Mouse (Mus musculus): Measurements from ENCODE around the gene Heg1.

Gene Heg1

DNA sequence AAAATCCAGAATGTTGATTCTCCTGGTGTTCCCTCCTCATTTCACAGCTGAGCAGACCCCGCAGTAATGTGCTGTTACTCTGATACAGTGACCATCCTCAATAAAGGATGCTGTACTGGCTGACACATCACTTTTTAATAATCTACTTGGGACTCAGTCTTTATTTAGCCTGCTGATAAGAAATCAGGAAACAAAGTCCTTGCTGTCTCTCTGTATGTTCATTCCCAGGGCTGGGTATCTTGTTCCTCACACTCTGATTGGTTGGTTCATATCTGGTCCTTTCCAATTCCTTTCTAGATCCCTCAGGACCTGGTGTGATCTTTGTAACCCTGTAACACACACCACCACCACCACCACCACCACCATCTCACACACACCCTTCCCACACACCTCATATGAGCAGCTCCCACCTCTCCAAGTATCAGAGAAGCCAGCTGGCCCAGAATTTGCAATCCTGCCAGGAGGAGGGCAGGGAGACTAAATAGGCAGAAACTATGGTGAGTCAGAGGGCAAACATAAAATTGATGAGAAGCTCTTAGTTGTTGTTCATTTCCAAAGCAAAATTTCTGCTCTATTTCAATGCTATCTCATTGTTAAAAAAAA is 91.7 kb downstream of the Heg1 start:
- no peak for DNase-seq

DNA sequence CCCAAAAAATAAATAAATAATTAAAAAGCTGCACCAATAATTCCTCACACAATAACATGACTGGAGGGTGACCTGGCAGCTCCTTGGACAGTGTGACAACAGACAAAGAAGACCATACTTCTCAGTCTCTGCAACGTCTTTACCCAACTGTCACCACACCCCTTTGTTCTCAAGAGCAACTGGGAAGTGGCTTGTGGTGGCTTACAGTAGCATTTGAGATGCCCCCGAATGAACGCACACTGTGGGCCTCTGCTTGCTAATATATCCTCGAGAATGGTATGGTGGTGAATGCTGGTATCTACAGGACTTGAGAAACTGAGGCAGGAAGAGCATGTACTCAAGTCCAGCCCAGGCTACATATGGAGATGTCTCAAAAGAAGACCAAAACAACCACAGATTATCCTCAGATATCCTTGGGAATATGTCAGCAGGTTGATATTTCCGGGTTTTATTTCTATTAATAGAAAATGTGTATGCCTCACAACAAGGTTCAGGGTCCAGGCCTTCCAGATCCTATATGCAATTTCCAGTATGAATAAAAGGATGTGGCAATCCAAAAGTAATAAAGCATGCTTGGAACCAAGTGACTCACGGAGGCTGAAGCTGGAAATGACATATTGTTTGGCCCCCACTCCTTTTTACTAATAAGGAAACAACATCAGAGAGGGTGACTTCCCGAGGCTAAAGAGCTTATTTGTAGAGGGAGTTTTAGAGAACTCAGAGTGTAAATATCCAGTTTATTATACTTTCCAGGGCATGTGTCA is 92.8 kb downstream of the Heg1 start:
- no peak for DNase-seq

DNA sequence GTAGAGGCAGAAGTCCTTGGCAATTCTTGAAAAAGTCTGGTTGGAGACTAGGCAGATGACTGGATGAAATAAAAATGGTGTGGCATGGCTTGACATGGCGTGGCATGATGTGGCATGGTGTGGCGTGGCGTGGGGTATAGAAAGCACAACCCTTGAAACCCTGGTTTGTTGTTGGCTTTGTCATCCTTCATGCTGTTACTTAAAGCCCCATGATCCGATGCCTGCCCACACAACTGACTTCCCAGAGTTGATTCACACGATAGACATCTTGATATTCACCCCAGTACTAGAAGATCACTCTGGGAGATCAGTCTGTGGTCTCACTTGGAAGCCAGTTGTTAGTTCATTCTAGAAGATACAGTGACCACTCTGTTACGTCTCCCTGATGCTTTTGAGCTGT is 93.4 kb downstream of the Heg1 start:
- DNase-seq, result no peak

DNA sequence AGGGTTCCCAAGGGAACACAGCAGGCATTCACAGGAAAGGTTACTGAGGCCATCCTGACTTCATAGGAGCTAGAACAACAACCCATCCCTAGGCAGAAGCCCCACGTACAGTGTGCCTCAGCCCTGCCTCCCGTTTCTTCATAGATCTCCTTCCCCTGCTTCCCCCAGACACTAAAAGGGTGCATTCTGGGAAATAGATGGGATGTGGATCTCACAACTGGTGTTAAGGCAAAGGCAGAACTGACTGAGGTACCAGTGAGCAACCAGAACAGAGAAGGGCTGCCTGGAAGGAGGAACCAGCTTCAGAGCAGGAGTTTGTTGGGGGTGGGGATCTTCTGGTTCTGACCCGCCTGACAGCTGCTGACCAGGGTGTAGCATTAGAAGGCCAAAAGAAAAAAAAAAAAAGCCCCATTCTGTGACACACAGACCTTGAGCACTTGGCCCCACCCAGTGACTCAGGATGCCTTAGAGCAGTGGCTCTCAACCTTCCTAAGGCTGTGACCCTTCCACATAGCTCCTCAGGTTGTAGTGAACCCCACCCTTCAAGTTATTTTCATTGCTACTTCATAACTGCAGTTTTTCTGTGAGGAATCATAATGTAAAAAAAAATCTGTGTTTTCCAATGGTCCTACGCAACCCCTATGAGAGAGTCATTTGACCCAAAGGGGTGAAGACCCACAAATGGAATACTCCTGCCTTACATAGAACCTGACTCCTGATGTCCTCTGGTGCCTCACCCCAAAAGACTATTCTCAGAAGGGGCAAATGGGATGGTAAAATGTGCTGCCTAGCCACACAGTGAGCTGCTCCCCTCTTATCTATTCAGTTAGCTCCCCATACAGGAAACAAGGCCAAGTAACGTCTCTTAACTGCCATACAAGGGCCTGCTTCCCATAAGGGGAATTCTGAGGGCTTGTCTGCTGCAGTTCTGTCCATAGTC is 97.9 kb downstream of the Heg1 start:
- DNase-seq, result no peak

DNA sequence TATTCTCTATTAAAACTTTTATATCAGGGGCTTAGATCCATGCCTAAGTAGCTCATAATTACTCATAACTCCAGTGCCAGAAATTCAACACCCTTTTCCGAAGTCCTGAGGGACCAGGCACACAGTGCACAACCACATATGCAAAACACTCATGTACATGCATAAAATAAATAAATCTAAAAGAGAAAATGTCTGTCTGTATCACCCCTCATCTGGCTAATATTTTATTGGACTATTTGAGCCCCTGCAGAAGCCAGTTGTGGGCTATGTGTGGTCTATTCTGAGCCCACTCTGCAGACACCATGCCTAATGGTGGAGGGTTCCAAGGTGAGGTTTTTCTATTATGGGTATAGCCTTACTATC is 98.5 kb downstream of the Heg1 start:
- no peak for DNase-seq

DNA sequence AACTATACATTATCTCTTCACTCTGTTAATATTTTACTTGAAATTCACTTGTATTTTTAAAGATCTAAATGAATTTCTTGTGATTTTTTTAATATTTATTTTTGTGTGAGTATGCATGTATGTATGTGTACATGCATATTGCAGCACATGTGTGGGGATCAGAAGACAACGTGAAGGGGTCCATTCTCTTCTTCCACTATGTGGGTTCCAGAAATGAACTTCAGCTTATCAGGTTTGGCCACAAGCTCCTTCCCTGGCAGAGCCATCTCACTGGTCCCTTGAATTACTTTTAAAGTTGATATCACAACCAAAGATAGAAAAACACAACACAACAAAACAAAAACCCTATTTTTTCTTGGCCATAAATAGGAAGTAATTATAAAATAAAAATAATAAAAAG is 100.4 kb downstream of the Heg1 start:
- DNase-seq, result no peak

DNA sequence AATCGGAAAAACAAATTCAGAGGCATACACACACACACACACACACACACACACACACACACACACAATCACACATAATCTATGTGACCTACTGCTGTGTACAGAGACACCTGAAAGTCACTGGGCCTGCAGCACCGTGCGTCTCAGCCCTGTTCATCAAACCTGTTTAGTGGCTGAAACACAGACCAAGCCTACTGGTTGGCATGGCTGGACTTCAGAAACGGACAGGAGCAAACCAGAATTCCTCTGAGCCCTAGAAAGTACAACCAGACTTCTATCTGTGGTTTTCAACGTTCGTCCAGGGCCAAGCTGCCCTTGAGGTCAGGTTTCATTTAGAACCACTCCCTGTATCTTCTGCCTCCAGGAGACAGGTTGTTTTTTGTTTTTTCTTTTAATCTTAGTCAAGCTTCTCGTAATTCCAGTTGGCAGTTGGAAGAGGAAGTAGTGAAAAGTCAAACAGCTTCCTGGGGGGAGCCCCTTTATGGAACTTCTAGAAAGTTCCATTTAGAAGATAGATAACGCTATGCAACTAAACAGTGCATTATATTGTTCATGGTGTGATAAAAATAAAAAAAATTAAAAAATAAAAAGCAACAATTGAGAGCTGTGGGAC is 101.0 kb downstream of the Heg1 start:
- DNase-seq, result no peak

DNA sequence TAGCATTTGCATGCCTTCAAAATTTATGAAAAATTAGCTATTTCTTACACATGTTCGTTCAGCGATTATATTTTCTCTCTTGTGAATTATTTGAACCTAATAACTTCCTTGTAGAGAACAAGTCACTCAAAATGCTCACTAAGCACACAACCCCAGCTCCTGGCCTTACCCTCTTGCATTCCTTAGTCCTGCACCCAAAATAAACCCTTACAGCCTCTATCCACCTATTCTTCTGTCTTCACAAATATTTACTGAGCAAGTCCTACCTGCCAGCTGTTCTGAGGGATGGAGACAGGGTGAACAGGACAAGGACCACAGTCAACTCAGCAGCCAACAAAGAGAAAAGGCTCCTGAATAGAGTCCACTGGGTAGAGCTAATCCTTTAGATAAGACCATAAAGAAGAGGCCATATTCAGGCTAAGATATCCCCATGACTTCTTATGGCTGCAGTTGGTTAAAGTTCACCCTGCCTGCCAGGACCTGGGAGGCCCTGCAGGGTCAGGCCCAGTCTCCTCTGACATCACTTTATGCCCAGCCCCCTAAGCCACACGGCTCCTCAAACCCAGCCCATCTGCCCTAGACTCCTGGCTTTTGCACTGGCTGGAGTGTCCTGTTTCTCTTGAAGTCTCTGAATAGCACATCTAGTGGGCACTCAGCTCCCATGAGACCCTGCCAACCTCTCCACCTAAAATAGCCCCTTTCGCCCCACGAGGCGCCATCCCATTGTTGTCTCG is 102.7 kb downstream of the Heg1 start:
- no peak for DNase-seq

DNA sequence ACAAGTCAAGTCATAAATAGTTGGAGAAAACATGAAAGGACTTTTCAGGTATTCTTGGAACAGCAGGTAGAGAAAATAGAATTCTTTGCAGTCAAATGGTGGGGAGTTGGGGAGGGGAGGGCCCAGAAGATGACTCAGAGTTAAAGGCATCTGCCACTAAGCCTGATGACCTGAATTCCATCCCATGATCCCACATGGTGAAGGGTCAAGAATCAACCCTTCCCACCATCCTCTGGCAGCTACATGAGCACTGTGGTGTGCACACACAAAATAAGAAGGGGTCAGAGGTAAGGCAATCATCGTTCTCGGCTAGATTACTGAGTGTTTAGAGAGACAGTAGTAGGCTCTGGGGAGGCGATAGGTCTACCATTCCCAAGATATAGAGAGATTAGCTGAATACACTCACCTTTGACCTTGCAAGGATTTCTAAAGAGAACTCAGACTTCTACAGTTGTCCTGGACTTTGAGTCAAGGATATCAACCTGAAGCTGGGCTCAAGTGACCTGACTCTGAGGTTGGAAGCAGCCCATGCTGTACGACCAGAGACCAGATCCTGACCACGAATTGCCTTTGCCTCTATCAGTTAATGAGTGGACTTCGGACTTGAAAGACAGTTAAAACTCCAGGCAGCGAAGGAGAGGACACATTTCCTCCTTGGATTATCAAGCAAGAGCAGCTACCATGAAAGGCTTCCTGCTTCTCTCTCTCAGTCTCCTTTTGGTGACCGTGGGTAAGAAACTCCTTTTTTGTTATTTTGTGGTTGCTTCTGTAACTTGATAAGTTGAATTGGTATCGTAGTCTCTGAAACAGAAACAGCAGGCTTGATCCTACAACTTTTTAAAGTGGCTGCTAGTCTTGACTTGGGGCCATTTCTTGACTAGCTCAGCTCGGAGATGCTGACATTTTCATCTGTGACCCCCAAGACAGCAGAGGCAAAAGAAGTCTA is 109.9 kb downstream of the Heg1 start, which contains the start of gene Muc13:
Gene Muc13, plus strand, starts transcription at position 192 of the 946 bp plus-strand sequence.
- DNase-seq, result no peak

DNA sequence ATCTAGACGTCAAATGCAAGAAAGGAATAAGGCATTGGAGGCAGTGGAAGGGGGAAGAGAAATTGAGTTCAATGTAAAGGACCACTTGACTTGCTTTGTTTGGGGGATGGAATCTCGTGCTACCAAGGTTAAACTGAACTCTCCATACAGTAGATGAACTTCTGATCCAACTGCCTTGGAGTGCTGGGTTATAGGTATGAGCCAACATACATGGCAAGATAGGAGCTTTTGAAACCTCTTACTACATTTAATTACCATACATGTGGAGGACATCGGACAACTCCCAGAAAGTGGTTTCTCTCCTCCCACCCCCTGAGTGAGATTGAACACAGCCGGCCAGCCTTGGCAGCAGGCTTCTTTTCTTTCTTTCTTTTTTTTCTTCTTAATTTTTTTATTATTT is 110.9 kb downstream of the Heg1 start:
- no peak for DNase-seq

DNA sequence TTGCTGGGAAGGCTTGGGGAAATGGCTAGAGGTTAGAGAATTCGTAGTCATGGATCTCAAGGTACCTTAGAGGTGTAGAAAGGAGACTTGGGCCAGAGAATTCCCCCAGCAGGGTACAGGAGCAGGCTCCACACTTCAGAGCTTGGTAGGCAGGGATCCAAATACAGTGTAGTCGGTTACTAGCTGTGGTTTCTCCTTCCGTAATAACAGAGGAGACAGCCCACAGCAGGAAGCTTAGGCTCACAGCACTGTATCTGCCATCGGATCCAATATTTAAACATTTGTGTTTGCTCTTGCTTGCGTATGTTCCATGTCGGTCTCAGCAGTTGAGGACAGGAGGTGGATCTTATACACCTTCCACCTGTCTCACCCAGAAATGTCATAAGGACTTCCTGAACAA is 111.7 kb downstream of the Heg1 start:
- DNase-seq, result no peak

DNA sequence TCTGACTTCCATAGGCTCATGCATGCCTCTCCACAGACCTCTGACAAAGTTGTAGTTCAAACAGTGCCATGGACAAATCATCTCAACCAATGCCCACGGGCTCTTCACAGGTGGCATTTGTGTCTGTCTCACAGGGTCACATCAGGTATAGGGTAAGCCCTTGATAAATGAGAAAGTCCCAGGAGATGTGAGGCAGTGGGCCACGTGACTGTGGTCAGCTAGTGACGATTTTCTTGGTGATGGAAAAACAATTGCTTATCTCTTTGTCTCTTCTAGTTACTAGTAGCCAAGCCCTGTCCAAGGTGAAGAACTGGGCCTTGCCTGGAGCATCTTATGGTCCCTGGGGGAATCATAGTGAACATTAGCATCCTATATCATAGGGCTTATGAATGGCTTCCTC is 112.6 kb downstream of the Heg1 start:
- no peak for DNase-seq

DNA sequence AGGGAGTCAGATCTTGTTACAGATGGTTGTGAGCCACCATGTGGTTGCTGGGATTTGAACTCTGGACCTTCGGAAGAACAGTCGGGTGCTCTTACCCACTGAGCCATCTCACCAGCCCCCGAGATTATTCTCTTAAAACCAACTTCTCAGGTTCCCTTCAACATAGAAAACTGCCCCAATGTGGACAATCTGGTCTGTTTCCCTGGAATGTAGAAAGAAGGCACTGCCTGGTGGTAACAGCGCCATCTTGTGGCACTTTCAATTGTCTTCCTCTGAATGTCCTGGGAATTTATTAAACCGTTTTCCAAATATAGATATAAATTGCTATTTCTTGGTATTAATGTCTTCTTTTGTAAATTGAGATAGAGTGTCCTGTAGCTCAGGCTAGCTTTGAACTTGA is 113.7 kb downstream of the Heg1 start:
- peak; percentile 66 for DNase-seq

DNA sequence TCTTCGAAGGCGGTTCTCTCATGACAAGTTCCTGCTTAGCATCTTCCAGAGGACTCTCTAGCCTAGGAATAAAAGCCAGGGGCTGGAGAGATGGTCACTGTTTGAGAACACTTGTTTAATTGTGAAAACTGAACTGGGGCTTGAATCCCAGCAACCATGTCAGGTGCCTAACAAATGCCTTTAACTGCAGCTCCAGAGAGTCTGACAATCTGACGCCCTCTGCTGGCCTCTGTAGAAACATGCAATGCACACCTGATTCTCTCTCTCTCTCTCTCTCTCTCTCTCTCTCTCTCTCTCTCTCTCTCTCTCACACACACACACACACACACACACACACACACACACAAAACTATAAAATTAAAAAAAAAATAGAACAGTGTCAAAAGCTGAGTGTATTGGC is 125.8 kb downstream of the Heg1 start:
- DNase-seq, result no peak

DNA sequence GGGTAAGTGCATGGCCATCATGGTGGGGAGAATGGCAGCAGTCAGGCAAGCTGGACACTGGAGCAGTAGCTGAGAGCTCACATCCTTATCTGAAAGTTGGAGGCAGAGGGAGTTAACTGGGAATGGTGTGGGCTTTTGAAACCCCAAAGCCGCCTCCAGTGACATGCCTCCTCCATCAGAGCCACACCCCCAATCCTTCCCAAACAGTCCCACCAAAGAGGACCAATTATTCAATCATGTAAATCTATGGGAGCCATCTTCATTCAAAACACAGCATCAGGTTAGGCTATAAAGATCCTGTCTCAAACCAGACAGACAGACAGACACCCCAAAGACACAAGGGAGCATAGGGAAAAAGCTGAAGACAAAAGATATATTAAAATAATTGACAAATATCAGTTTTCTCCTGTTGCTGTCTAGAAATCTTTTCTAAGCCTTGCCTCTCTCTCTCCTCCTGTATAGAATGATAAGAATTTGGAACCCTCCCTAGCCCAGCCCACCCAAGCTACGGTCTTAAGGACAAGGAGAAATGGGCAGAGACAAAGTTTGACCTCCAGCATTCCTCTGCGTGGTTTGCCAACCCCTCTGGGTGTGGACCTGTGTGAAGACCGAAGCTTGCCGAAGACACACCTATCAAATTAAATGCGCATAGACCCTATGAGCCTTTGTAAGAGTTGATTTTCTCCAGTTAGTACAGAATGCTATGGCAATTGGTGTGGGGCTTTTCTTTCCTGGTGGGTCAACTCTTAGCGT is 134.4 kb downstream of the Heg1 start:
- no peak for DNase-seq

DNA sequence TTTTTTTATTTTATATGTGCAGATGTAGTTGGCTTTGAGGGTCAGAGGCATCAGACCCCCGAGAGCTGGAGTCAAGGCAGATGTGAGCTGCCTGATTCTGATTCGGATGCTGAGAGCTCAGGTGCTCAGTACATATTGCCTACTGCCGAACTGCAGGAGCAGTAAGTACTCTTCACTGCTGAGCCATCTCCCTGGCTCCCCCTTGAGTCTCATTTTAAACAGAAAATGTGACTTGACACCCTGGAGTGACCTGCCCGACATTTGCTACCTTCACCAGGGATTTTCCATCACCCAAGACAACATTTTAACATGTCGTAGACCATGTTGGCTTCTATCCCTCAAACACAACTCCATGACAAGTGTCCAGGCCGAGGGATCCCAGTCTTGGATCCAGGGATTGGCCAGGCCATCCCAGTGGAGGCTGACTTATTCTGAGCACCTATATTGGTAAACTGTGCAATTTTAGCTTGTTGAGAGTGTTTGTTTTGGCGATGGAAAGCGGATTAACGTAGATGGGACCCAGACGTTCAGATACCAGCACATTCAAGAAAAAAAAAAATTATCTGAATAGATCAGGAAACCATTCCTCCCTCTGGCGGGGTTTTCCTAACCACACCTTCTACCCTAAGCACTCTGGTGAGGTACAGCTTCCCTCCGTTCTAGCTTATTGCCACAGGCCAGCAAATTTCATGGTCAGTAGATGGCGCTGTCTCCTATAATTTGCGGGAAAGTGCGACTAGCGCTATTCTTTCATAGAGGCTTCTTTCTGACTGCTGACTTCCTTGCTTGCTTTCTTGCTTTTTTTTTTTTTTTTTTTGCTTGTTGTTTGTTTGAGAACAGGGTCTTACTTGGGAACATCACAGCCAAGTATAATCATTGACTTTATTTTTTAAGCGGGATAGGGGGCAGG is 136.4 kb downstream of the Heg1 start:
- peak; percentile 89 for DNase-seq

Data from kidney, postnatal 14 days (tissue).